Mouse (Mus musculus) hindbrain, embryonic 11.5 days (tissue): ENCODE measurements around the gene Taf15. TPM values are rescaled to one million over a fixed set of nuclear protein-coding genes. Genes with fewer than 3 reads are reported as not detected.
"Not testable (repeated sequence)": the region's sequence is repeated elsewhere in the genome, so short reads cannot be mapped to it uniquely, and the experiment has no call there.

Experiments
- ATAC-seq: fragments of 200-750 bp; cut with Nextera tagmentation; 2 replicates; pipeline ENCODE4 v1.8.0; 2017; ENCODE audit warnings: mild to moderate bottlenecking, moderate TSS enrichment, moderate library complexity; ENCODE audit not compliant: low FRiP score
- DNase-seq: peaks from one replicate; pipeline ENCODE4 v3.0.0-alpha.2; 2015; ENCODE audit warnings: low spot score
- H3K27ac ChIP-seq: fragments of 300-500 bp; sonication (generic); 2 replicates; pipeline ENCODE4 v1.5.1; 2014; ENCODE audit warnings: mild to moderate bottlenecking, low read depth, low read length
- H3K27me3 ChIP-seq: fragments of 300-500 bp; sonication (generic); 2 replicates; pipeline ENCODE4 v1.6.1; 2014; ENCODE audit warnings: mild to moderate bottlenecking, low read length, moderate library complexity, mixed read lengths; ENCODE audit not compliant: control insufficient read depth, insufficient read depth
- H3K36me3 ChIP-seq: fragments of 300-500 bp; sonication (generic); 2 replicates; pipeline ENCODE4 v1.6.1; 2014; ENCODE audit warnings: mild to moderate bottlenecking, low read length, moderate library complexity, mixed read lengths; ENCODE audit not compliant: control insufficient read depth, insufficient read depth
- H3K4me1 ChIP-seq: fragments of 300-500 bp; sonication (generic); replicated peaks from 2 replicates; pipeline ENCODE4 v1.6.1; 2014; ENCODE audit warnings: low read length, mixed read lengths; ENCODE audit not compliant: control insufficient read depth, insufficient read depth
- H3K4me2 ChIP-seq: fragments of 300-500 bp; sonication (generic); replicated peaks from 2 replicates; pipeline ENCODE4 v1.6.1; 2014; ENCODE audit warnings: mild to moderate bottlenecking, low read depth, low read length
- H3K4me3 ChIP-seq: fragments of 300-500 bp; sonication (generic); 2 replicates; pipeline ENCODE4 v1.5.1; 2014; ENCODE audit warnings: low read depth, low read length
- H3K9ac ChIP-seq: fragments of 300-500 bp; sonication (generic); 2 replicates; pipeline ENCODE4 v1.6.1; 2014; ENCODE audit warnings: low read depth, low read length
- H3K9me3 ChIP-seq: fragments of 300-500 bp; sonication (generic); 2 replicates; pipeline ENCODE4 v1.6.1; 2016; ENCODE audit warnings: low read length; ENCODE audit not compliant: control insufficient read depth
- WGBS: fragments of 180-500 bp; shearing (Covaris S2); extraction: QIAGEN DNeasy Blood & Tissue Kit; methylation state at CpG from one replicate; pipeline ENCODE4 v1.1.7; 2014; 5-methylcytosine and 5-hydroxymethylcytosine counted together
- polyA plus RNA-seq: library from polyadenylated mRNA; unstranded; fragments of >200 nt; fragmentation: Nextera tagmentation; extraction: Ambion mirVana; gene quantifications from 2 replicates; pipeline ENCODE4 v1.2.1, GENCODE M21; 2014

Taf15 gene
- polyA plus RNA-seq, 1 experiment from 2014 or later, result 26.6 TPM

DNA sequence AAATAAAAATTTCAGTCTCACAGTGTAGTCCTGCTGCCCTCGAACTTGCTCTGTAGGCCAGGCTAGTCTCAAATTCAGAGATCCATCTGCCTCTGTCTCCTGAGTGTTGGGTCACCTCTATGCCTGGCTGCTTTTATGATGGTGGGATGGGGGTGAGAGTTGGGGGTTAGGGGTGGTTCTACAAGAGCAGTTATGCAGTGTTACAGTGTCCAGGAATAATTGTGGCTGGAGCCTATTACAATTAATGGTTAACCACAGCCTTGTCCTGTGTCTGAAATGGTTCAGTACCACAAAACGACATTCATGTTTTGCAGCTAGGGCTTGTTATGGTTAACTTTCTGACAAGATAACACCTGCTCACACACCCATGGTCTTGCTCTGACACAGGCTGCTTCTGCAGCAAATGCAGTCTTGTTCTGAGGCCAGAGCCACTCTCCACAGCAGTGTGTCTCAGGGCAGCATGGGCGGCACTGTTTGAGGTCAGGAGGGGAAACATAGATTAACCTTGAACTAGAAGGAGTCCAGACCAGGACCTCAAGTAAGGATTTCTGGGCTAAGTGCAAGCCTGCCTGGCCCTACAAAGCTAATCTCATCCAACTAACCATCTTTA lies 65.9 kb downstream of the Taf15 start:
- no peaks in the 10 kb centered on the region for H3K9me3 ChIP-seq
- no peaks in the 10 kb centered on the region for H3K27me3 ChIP-seq
- H3K36me3 ChIP-seq, result no peaks in the 10 kb centered on the region
- ATAC-seq (no peak), DNase-seq (no peak)
- no peak overlapping the region for H3K9ac ChIP-seq
- H3K4me1 ChIP-seq, result no peaks in the 10 kb centered on the region
- 90% methylated on average over 3 of the region's 3 CpGs for WGBS
- H3K4me3 ChIP-seq, result no peak overlapping the region
- no peak overlapping the region for H3K4me2 ChIP-seq
- H3K27ac ChIP-seq, result no peak overlapping the region

DNA sequence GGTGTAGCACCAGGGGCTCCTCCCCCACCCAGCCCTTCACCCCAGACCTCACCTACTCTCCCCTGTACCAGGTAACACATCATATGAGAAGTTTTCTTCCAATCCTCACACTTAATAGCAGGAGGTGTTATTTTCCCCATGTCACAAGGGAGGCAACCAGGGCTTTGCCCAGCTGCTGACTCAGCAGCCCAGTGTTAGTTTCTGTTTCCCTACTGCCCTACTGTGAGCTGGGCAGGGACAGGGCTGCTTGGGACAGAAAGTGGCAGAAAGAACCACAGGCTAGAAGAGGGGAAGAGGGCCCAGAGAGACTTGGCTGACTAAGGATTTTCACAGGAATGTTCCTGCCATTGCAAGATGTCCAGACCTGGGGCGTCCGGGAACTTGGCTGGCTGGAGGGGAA lies 68.0 kb downstream of the Taf15 start:
- no peaks in the 10 kb centered on the region for H3K4me1 ChIP-seq
- DNase-seq, result no peak
- no peaks in the 10 kb centered on the region for H3K36me3 ChIP-seq
- 90% methylated on average over 2 of the region's 2 CpGs for whole genome bisulfite sequencing
- H3K9ac ChIP-seq, result no peak overlapping the region
- no peak for ATAC-seq
- no peaks in the 10 kb centered on the region for H3K9me3 ChIP-seq
- no peak overlapping the region for H3K4me2 ChIP-seq
- H3K27ac ChIP-seq, result no peak overlapping the region
- no peaks in the 10 kb centered on the region for H3K27me3 ChIP-seq
- no peak overlapping the region for H3K4me3 ChIP-seq

DNA sequence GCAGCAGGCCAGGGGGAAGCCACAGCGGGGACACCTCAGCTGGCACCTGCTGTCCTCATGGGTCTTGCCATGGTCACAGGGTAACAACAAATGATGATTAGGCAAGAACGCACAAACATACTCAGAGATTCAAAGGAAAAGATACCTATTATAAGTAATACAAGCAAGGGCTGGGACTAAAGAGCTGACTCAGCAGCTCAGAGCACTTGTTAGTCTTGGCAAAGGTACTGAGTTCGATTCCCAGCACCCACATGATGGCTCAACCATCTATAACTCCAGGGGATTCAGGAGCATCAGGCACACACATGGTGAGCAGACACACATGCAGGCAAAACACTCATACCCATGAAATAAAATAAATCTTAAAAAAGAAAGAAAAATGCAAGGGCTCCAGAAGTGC lies 68.5 kb downstream of the Taf15 start:
- 94% methylated on average over 3 of the region's 3 CpGs for WGBS
- DNase-seq (no peak), ATAC-seq (no peak)
- Histone ChIP-seq H3K27me3 (no peaks in the 10 kb centered on the region), H3K36me3 (no peaks in the 10 kb centered on the region), H3K27ac (no peak overlapping the region), H3K9ac (no peak overlapping the region), H3K4me3 (no peak overlapping the region), H3K4me2 (no peak overlapping the region), H3K9me3 (no peaks in the 10 kb centered on the region), H3K4me1 (no peaks in the 10 kb centered on the region)

DNA sequence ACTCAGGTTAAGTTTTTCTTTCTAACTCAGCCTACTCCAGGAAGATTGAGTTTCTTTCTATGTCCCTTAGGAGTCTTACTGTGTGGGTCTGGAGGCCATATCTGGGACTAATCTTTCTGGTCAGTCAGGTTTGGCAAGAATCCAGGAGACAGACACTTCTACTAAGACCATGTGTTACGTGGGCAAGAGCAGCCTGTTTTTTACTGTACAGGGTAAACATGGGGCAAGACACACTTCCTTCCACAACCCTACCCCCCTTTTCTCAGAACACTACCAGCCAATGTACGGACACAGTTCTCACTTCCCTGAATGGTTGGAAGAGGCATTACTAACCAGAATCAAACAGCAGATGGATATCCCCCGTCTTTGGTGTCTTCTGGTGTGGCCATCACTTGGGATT lies 71.3 kb downstream of the Taf15 start:
- no peaks in the 10 kb centered on the region for H3K27me3 ChIP-seq
- no peaks in the 10 kb centered on the region for H3K9me3 ChIP-seq
- H3K36me3 ChIP-seq, result no peaks in the 10 kb centered on the region
- H3K9ac ChIP-seq, result no peak overlapping the region
- no peak for ATAC-seq
- H3K4me1 ChIP-seq, result no peaks in the 10 kb centered on the region
- no peak for DNase-seq
- WGBS, result 73% methylated on average over 3 of the region's 3 CpGs
- H3K27ac ChIP-seq, result no peak overlapping the region
- H3K4me2 ChIP-seq, result no peak overlapping the region
- H3K4me3 ChIP-seq, result no peak overlapping the region

DNA sequence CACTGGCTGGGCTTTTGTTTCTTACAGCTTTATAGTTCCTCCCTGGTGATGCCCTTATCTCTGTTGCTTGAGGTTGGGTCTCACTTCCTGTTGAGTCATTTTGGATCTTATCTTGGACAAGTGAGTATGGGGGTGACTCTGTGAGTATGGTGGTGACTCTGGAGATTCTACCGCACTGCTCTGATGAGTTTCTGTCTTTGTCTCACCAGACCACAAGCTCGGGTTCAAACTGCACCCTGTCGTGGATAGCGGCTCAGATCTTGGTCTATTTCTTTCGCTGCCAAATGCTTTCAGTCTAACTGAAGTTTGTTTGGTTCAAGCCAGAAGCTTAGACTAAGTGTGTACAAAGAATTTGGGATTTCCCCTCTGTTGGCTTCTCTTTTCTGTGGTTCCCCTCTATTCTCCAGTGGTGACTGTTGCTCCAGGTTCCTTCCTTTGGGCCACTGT lies 77.3 kb downstream of the Taf15 start:
- 93% methylated on average over 5 of the region's 5 CpGs for WGBS
- ATAC-seq, result no peak
- no peak for DNase-seq

DNA sequence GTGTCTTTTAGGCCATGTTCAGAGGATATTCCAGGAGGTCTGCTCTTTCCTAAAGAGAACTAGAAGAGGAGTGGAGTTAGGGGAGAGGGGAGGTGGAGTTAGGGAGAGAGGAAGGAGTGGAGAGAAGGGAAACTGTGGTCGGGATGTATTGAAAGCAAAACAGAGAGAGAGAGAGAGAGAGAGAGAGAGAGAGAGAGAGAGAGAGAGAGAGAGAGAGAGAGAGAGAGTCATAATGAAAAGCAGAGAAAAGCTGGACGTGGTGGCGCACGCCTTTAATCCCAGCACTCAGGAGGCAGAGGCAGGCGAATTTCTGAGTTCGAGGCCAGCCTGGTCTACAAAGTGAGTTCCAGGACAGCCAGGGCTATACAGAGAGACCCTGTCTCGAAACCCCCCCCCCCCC lies 78.2 kb downstream of the Taf15 start:
- H3K4me3 ChIP-seq, H3K4me2 ChIP-seq, H3K9ac ChIP-seq, H3K27ac ChIP-seq, ATAC-seq, H3K27me3 ChIP-seq, DNase-seq, H3K4me1 ChIP-seq, H3K9me3 ChIP-seq, H3K36me3 ChIP-seq: not testable (repeated sequence)
- 86% methylated on average over 6 of the region's 7 CpGs for WGBS

More for the DNA sequence above, 77.3 kb downstream of the Taf15 start:
- H3K4me2 ChIP-seq, result no peak overlapping the region
- no peaks in the 10 kb centered on the region for H3K9me3 ChIP-seq
- H3K9ac ChIP-seq, result no peak overlapping the region
- no peak overlapping the region for H3K4me3 ChIP-seq
- H3K36me3 ChIP-seq, result no peaks in the 10 kb centered on the region
- H3K27ac ChIP-seq, result no peak overlapping the region
- H3K4me1 ChIP-seq, result no peaks in the 10 kb centered on the region
- no peaks in the 10 kb centered on the region for H3K27me3 ChIP-seq

DNA sequence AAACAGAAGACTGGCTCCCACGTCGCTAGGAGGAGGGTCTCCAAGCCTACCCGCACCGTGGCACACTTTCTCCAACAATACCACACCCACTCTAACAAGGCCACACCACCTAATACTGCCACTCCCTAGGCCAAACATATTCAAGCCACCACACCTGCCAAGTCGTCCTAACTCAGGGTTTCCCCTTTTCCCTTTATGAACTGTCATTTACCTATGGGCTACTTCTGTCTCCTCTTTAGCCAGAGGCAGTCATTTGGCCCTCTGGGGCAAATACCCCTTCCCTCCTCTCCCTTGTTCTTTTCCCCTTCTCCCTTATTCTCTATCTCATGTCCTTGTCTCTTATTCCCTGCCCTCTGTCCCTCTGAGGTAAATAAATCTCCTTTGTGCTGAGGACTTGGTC lies 78.8 kb downstream of the Taf15 start:
- Histone ChIP-seq H3K9ac (no peak overlapping the region), H3K4me3 (no peak overlapping the region), H3K9me3 (no peaks in the 10 kb centered on the region), H3K27ac (no peak overlapping the region), H3K4me1 (no peaks in the 10 kb centered on the region), H3K4me2 (no peak overlapping the region), H3K27me3 (no peaks in the 10 kb centered on the region), H3K36me3 (no peaks in the 10 kb centered on the region)
- WGBS, result 83% methylated on average over 5 of the region's 5 CpGs
- ATAC-seq (no peak), DNase-seq (no peak)

Other genes starting within 250 kb of the Taf15 start
- 0.70 and 0.86 TPM in 2 replicates for gene Slfn14, start 186.4 kb upstream of the Taf15 start, polyA plus RNA-seq
- gene Ap2b1, start 174.1 kb upstream of the Taf15 start, polyA plus RNA-seq, result 121 and 136 TPM in 2 replicates
- 17.0 and 20.3 TPM in 2 replicates for gene Pex12, start 170.5 kb upstream of the Taf15 start, polyA plus RNA-seq
- gene Rasl10b, start 63.9 kb upstream of the Taf15 start, polyA plus RNA-seq, result 4.2 TPM in 2 replicates
- 0.19 and 0.43 TPM in 2 replicates for gene Gas2l2, start 43.6 kb upstream of the Taf15 start, polyA plus RNA-seq
- 0.80 and 0.83 TPM in 2 replicates for gene 1700020L24Rik, start 35.4 kb upstream of the Taf15 start, polyA plus RNA-seq
- gene Mmp28, start 10.0 kb upstream of the Taf15 start, polyA plus RNA-seq, result 2.8 and 3.1 TPM in 2 replicates
- gene Heatr9, start 49.1 kb downstream of the Taf15 start, polyA plus RNA-seq, result not detected in 2 replicates
- gene Ccl5, start 57.4 kb downstream of the Taf15 start, polyA plus RNA-seq, result 0.42 TPM in 1 of 2 replicates, not detected in the other
- gene Ccl9, start 105.5 kb downstream of the Taf15 start, polyA plus RNA-seq, result 2.1 and 3.1 TPM in 2 replicates
- 0.98 and 1.3 TPM in 2 replicates for gene Ccl6, start 120.0 kb downstream of the Taf15 start, polyA plus RNA-seq
- gene Rpl9-ps1, start 172.5 kb downstream of the Taf15 start, polyA plus RNA-seq, result not detected in 2 replicates
- gene Ccl3, start 176.3 kb downstream of the Taf15 start, polyA plus RNA-seq, result 0.88 and 1.9 TPM in 2 replicates
- gene Ccl4, start 189.5 kb downstream of the Taf15 start, polyA plus RNA-seq, result 0.28 and 0.49 TPM in 2 replicates
- gene Wfdc17, start 230.9 kb downstream of the Taf15 start, polyA plus RNA-seq, result 0.71 TPM in 1 of 2 replicates, not detected in the other
- not detected in 2 replicates for gene Wfdc18, start 235.9 kb downstream of the Taf15 start, polyA plus RNA-seq